Mouse (Mus musculus): ENCODE results near the gene Erp27. TPM values are rescaled to one million over a fixed set of nuclear protein-coding genes. Genes with fewer than 3 reads are reported as not detected.

The Erp27 gene
- total and polyA plus RNA-seq, 3 experiments, result 0.39 TPM; not detected in 2

DNA sequence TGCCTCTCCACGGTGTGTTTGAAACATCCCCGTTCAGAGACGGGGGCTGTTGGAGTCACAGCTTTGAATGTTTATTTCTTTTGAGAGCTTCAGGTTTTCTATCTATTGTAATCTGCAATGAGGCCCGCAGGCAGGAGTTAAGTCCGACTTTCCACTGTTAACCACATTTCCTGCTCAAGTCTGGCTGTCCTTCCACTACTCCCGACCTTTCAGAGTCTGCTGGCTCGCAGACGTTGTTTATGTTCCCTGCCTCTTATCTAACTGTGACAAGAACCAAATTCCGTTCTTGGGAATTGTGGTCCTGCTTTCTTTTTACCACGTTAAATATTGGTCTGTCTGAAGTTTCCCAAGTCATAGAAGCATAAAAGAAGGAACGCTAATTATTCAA, 64.1 kb downstream of the Erp27 start:
- peak overlapping the region; percentile 16 to 67 for H3K4me3 ChIP-seq (ENCODE audit: control insufficient read depth in 1 of 2, insufficient read depth in 1 of 2, low read depth in 2 of 2, low read length in 2 of 2)
- no peak for TF ChIP-seq ZNF384 (IDR thresholded peaks at IDR 0.05; ENCODE audit: low read depth, low read length)
- TF ChIP-seq RCOR1 (IDR thresholded peaks at IDR 0.05; ENCODE audit: low read depth, low read length), result no peak
- TF ChIP-seq MYC (IDR thresholded peaks at IDR 0.05; ENCODE audit: low read depth, low read length), result 0 out of 2 replicates have a peak, but pooled peaks have one; percentile 2
- no peak for TF ChIP-seq NELFE (IDR thresholded peaks at IDR 0.05; ENCODE audit: low read depth, low read length)
- TF ChIP-seq CHD1 (IDR thresholded peaks at IDR 0.05; ENCODE audit: low read depth, low read length), result no peak
- no peak for TF ChIP-seq MAX (IDR thresholded peaks at IDR 0.05; ENCODE audit: low read length)
- TF ChIP-seq POLR2A (IDR thresholded peaks at IDR 0.05; ENCODE audit: control insufficient read depth in 1 of 2, insufficient read depth in 1 of 2, low read depth in 1 of 2, low read length in 2 of 2, poor library complexity in 1 of 2), result no peak

More for the DNA sequence above, 64.1 kb downstream of the Erp27 start:
- H3K27ac ChIP-seq (ENCODE audit: control insufficient read depth, low read depth, low read length), result peak overlapping the region; percentile 14; the same call in 1 of the 2 replicates
- H3K9ac ChIP-seq (ENCODE audit: control insufficient read depth, low read depth, low read length, poor library complexity, severe bottlenecking), result peak overlapping the region; percentile 43
- no peak for DNase-seq (ENCODE audit: low read depth, low spot score)
- no peaks in the 10 kb centered on the region for H3K79me2 ChIP-seq (ENCODE audit: control insufficient read depth, insufficient read depth, low read length, poor library complexity)
- H3K9me3 ChIP-seq (replicated peaks; ENCODE audit: insufficient read depth, low read length), result no peaks in the 10 kb centered on the region
- no peaks in the 10 kb centered on the region for H3K27me3 ChIP-seq (ENCODE audit: control insufficient read depth in 1 of 2, insufficient read depth in 2 of 2, low read length in 2 of 2)
- peaks cover 0 to 9% of the 10 kb centered on the region in 2 experiments; a peak in 2 of 4 replicates for H3K36me3 ChIP-seq (ENCODE audit: control insufficient read depth in 1 of 2, insufficient read depth in 2 of 2, low read length in 2 of 2)
- peaks cover 0 to 22% of the 10 kb centered on the region in 2 experiments; a peak in 3 of 4 replicates for H3K4me1 ChIP-seq (ENCODE audit: control insufficient read depth in 1 of 2, insufficient read depth in 2 of 2, low read length in 2 of 2)

Other genes starting within 250 kb of the Erp27 start
- not detected in 2 replicates for gene Gucy2c, start 140.4 kb downstream of the Erp27 start, total RNA-seq (2012; rRNA removed)
- gene Gucy2c, start 140.4 kb downstream of the Erp27 start, polyA plus RNA-seq (2012; ENCODE audit: insufficient read depth in 1 of 2, insufficient read length in 2 of 2, low read depth in 1 of 2, low replicate concordance in 2 of 2, missing spikeins in 1 of 2), result not detected
- 306 and 416 TPM in 2 replicates for gene Hist4h4, start 117.8 kb downstream of the Erp27 start, total RNA-seq (2012; rRNA removed)
- 1 to 10 TPM in 1 of 2 experiments, not detected in 1; 1.1 TPM for gene Hist4h4, start 117.8 kb downstream of the Erp27 start, polyA plus RNA-seq (2012; ENCODE audit: insufficient read depth in 1 of 2, insufficient read length in 2 of 2, low read depth in 1 of 2, low replicate concordance in 2 of 2, missing spikeins in 1 of 2)
- 111 and 142 TPM in 2 replicates for gene H2afj, start 113.9 kb downstream of the Erp27 start, total RNA-seq (2012; rRNA removed)
- gene H2afj, start 113.9 kb downstream of the Erp27 start, polyA plus RNA-seq (2012; ENCODE audit: insufficient read depth in 1 of 2, insufficient read length in 2 of 2, low read depth in 1 of 2, low replicate concordance in 2 of 2, missing spikeins in 1 of 2), result 100 to 1,000 TPM in 1 of 2 experiments, not detected in 1; 176 TPM
- gene BC049715, start 94.6 kb downstream of the Erp27 start, total RNA-seq (2012; rRNA removed), result 0.26 and 0.27 TPM in 2 replicates
- gene BC049715, start 94.6 kb downstream of the Erp27 start, polyA plus RNA-seq (2012; ENCODE audit: insufficient read depth in 1 of 2, insufficient read length in 2 of 2, low read depth in 1 of 2, low replicate concordance in 2 of 2, missing spikeins in 1 of 2), result 1 to 10 TPM in 1 of 2 experiments, not detected in 1; 1.2 TPM
- gene Wbp11, start 93.9 kb downstream of the Erp27 start, total RNA-seq (2012; rRNA removed), result 43.5 and 58.0 TPM in 2 replicates
- gene Wbp11, start 93.9 kb downstream of the Erp27 start, polyA plus RNA-seq (2012; ENCODE audit: insufficient read depth in 1 of 2, insufficient read length in 2 of 2, low read depth in 1 of 2, low replicate concordance in 2 of 2, missing spikeins in 1 of 2), result 100 to 1,000 TPM; 294 to 411 TPM
- gene Smco3, start 86.7 kb downstream of the Erp27 start, total RNA-seq (2012; rRNA removed), result not detected in 2 replicates
- not detected for gene Smco3, start 86.7 kb downstream of the Erp27 start, polyA plus RNA-seq (2012; ENCODE audit: insufficient read depth in 1 of 2, insufficient read length in 2 of 2, low read depth in 1 of 2, low replicate concordance in 2 of 2, missing spikeins in 1 of 2)
- 0.13 and 0.50 TPM in 2 replicates for gene Art4, start 64.4 kb downstream of the Erp27 start, total RNA-seq (2012; rRNA removed)
- under 1 TPM in 1 of 2 experiments, not detected in 1; 0.60 TPM for gene Art4, start 64.4 kb downstream of the Erp27 start, polyA plus RNA-seq (2012; ENCODE audit: insufficient read depth in 1 of 2, insufficient read length in 2 of 2, low read depth in 1 of 2, low replicate concordance in 2 of 2, missing spikeins in 1 of 2)
- not detected in 2 replicates for gene Mgp, start 46.4 kb downstream of the Erp27 start, total RNA-seq (2012; rRNA removed)
- not detected for gene Mgp, start 46.4 kb downstream of the Erp27 start, polyA plus RNA-seq (2012; ENCODE audit: insufficient read depth in 1 of 2, insufficient read length in 2 of 2, low read depth in 1 of 2, low replicate concordance in 2 of 2, missing spikeins in 1 of 2)
- not detected in 2 replicates for gene Pde6h, start 1.7 kb upstream of the Erp27 start, total RNA-seq (2012; rRNA removed)
- gene Pde6h, start 1.7 kb upstream of the Erp27 start, polyA plus RNA-seq (2012; ENCODE audit: insufficient read depth in 1 of 2, insufficient read length in 2 of 2, low read depth in 1 of 2, low replicate concordance in 2 of 2, missing spikeins in 1 of 2), result under 1 TPM in 1 of 2 experiments, not detected in 1; 0.08 TPM
- gene Arhgdib, start 19.7 kb upstream of the Erp27 start, total RNA-seq (2012; rRNA removed), result 102 and 144 TPM in 2 replicates
- gene Arhgdib, start 19.7 kb upstream of the Erp27 start, polyA plus RNA-seq (2012; ENCODE audit: insufficient read depth in 1 of 2, insufficient read length in 2 of 2, low read depth in 1 of 2, low replicate concordance in 2 of 2, missing spikeins in 1 of 2), result 100 to 1,000 TPM; 346 to 408 TPM
- not detected in 2 replicates for gene Rerg, start 248.3 kb upstream of the Erp27 start, total RNA-seq (2012; rRNA removed)
- not detected for gene Rerg, start 248.3 kb upstream of the Erp27 start, polyA plus RNA-seq (2012; ENCODE audit: insufficient read depth in 1 of 2, insufficient read length in 2 of 2, low read depth in 1 of 2, low replicate concordance in 2 of 2, missing spikeins in 1 of 2)